Mouse (Mus musculus) T-helper 17 cell (primary cell): Measurements from ENCODE around the gene Vmn2r-ps130.

Experiments
- in situ Hi-C, 2 experiments: fragments of 300-600 bp; cut with MboI, MseI; formaldehyde crosslinking; loops; 1 replicate in 1 of 2; 2 replicates in 1 of 2; pipeline ENCODE4 v1.15.1; 2025; ENCODE audit warnings: high pct_unique_total_duplicates in 2 of 2

Gene Vmn2r-ps130

GRCm38 (mm10) chr17:23060866-23061265, at the start of gene Vmn2r-ps130:
TSS of gene Vmn2r-ps130 (plus strand) at chr17:23061166.
- in situ Hi-C loops = loop anchor here (5.0 kb wide), 1 partner anchor 69 kb away; no protein-coding TSS in a partner anchor
